Mouse (Mus musculus) neural tube, embryonic 14.5 days (tissue): ENCODE results near the gene Ssbp4. TPM values are rescaled to one million over a fixed set of nuclear protein-coding genes. Genes with fewer than 3 reads are reported as not detected.
"Not testable (repeated sequence)": the region's sequence is repeated elsewhere in the genome, so short reads cannot be mapped to it uniquely, and the experiment has no call there.

ENCODE experiments used
- ATAC-seq: fragments of 200-750 bp; cut with Nextera tagmentation; 2 replicates; pipeline ENCODE4 v1.8.0; 2017; ENCODE audit warnings: low read depth, mild to moderate bottlenecking, moderate TSS enrichment, moderate library complexity
- H3K27ac ChIP-seq: fragments of 300-500 bp; sonication (generic); 2 replicates; pipeline ENCODE4 v1.5.1; 2014; ENCODE audit warnings: low read depth, mild to moderate bottlenecking, control low read depth, low read length, moderate library complexity, mixed read lengths
- H3K27me3 ChIP-seq: fragments of 300-500 bp; sonication (generic); 2 replicates; pipeline ENCODE4 v1.6.1; 2014; ENCODE audit warnings: low read length; ENCODE audit not compliant: control insufficient read depth, insufficient read depth
- H3K36me3 ChIP-seq: fragments of 300-500 bp; sonication (generic); 2 replicates; pipeline ENCODE4 v1.6.1; 2014; ENCODE audit warnings: low read length, mixed read lengths; ENCODE audit not compliant: control insufficient read depth, insufficient read depth
- H3K4me1 ChIP-seq: fragments of 300-500 bp; sonication (generic); 2 replicates; pipeline ENCODE4 v1.6.1; 2014; ENCODE audit warnings: low read length; ENCODE audit not compliant: control insufficient read depth, insufficient read depth
- H3K4me2 ChIP-seq: fragments of 300-500 bp; sonication (generic); 2 replicates; pipeline ENCODE4 v1.6.1; 2014; ENCODE audit warnings: mild to moderate bottlenecking, low read depth, low read length, control low read depth
- H3K4me3 ChIP-seq: fragments of 300-500 bp; sonication (generic); 2 replicates; pipeline ENCODE4 v1.5.1; 2014; ENCODE audit warnings: low read depth, low read length, control low read depth, mixed read lengths
- H3K9ac ChIP-seq: fragments of 300-500 bp; sonication (generic); replicated peaks from 2 replicates; pipeline ENCODE4 v1.6.1; 2014; ENCODE audit warnings: low read depth, mild to moderate bottlenecking, control low read depth, low read length, mixed read lengths
- H3K9me3 ChIP-seq: fragments of 300-500 bp; sonication (generic); 2 replicates; pipeline ENCODE4 v1.6.1; 2016; ENCODE audit warnings: low read length; ENCODE audit not compliant: control insufficient read depth
- WGBS: fragments of 180-500 bp; shearing (Covaris S2); extraction: QIAGEN DNeasy Blood & Tissue Kit; methylation state at CpG from one replicate; pipeline ENCODE4 v1.1.7; 2014; 5-methylcytosine and 5-hydroxymethylcytosine counted together
- polyA plus RNA-seq: library from polyadenylated mRNA; unstranded; fragments of >200 nt; fragmentation: Nextera tagmentation; extraction: Ambion mirVana; gene quantifications from 2 replicates; pipeline ENCODE4 v1.2.1, GENCODE M21; 2014

Ssbp4 gene
- polyA plus RNA-seq, 1 experiment from 2014 or later, result 240 TPM

DNA sequence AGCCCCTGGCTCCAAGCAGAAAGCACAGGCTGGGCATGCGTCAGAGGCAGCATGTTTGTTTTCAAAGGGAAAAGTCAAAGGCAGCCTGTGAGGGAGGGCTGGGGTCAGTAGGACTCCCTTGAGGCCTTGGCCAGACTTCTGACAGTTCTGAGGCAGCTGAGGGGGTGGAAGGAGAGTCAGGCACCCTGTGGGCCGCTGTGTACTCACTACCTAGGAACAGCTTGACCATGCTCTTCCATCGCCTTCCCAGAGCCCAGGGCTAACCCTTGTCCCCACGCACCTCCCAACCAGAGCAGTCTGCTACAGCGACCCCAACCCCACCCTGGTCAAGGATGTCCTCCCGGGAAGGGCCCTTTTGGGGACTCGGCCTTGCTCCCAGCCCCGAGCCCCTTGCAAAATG lies 15.5 kb downstream of the Ssbp4 start:
- Histone ChIP-seq H3K4me1 (peaks cover 26% of the 10 kb centered on the region), H3K27ac (peak overlapping the region; percentile 35), H3K4me2 (peak overlapping the region; percentile 97; the same call in 1 of the 2 replicates), H3K4me3 (no peak overlapping the region), H3K27me3 (no peaks in the 10 kb centered on the region), H3K36me3 (peaks cover 13% of the 10 kb centered on the region), H3K9ac (no peak overlapping the region), H3K9me3 (no peaks in the 10 kb centered on the region)
- ATAC-seq, result no peak
- WGBS, result 52% methylated on average over 8 of the region's 8 CpGs

DNA sequence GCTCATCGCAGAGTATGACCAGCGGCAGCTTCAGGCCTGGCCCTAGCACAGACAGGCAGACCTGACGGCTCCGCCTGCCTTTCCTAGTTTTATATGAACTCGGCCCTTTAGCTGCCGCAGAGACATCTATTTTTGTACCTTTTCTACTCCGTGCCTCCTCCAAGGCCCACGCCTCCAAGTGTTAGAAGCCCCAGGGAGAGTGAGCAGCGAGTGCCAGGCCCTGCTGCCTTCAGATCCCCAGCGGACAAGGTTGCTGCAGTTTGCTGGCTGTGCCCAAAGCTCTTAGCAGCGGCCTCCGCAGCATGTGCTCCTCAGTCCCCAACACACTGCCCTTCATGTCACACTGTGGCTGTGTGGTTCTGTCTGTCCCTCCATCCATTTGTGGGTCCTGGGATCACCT lies 17.1 kb downstream of the Ssbp4 start:
- H3K4me2 ChIP-seq, result no peak overlapping the region
- no peak overlapping the region for H3K9ac ChIP-seq
- peaks cover 13% of the 10 kb centered on the region for H3K36me3 ChIP-seq
- no peak for ATAC-seq
- WGBS, result 92% methylated on average over 12 of the region's 12 CpGs
- no peak overlapping the region for H3K4me3 ChIP-seq
- H3K27me3 ChIP-seq, result no peaks in the 10 kb centered on the region
- no peak overlapping the region for H3K27ac ChIP-seq
- H3K4me1 ChIP-seq, result peaks cover 13% of the 10 kb centered on the region; the same call in 1 of the 2 replicates
- H3K9me3 ChIP-seq, result no peaks in the 10 kb centered on the region

DNA sequence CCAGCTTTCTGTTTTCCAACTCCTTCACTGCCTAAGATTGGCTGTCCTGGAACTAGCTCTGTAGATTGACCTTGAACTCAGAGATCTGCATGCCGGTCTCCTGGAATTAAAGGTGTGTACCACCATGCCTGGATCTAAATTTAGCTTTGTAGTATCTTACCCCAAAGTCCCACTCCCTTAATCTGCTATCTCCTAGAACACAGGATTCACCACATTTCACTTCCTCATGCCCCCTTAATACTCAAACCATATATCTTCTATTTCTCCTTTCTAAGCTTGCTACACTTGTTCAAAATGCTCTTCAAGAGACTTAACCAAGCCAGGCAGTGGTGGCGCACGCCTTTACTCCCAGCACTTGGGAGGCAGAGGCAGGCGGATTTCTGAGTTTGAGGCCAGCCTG lies 20.7 kb downstream of the Ssbp4 start:
- not testable (repeated sequence) for H3K4me2 ChIP-seq, H3K9ac ChIP-seq, H3K27ac ChIP-seq, H3K4me3 ChIP-seq, ATAC-seq, H3K9me3 ChIP-seq, H3K4me1 ChIP-seq, H3K27me3 ChIP-seq
- 96% methylated on average over 4 of the region's 4 CpGs for WGBS
- H3K36me3 ChIP-seq, result peaks cover 37% of the 10 kb centered on the region

DNA sequence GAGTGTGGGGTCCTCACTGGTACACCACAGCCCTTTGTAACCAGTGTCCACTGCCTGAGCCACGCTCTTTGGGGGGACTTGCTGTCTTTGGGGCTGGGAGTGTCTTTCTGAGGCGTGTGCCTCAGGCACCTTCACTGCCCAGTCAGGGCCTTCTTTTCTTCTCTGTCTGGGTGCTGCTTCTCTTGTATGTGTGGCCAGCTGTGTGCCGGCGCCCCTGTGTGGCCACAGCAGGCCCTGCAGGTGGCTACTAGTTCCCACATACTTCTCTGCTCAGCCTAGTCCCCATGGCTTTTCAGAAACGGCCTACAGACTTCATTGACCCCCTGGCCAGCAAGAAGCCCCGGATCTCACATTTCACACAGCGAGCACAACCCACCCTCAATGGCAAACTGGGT lies 23.4 kb downstream of the Ssbp4 start:
- no peak overlapping the region for H3K27ac ChIP-seq
- 44% methylated on average over 7 of the region's 7 CpGs for WGBS

DNA sequence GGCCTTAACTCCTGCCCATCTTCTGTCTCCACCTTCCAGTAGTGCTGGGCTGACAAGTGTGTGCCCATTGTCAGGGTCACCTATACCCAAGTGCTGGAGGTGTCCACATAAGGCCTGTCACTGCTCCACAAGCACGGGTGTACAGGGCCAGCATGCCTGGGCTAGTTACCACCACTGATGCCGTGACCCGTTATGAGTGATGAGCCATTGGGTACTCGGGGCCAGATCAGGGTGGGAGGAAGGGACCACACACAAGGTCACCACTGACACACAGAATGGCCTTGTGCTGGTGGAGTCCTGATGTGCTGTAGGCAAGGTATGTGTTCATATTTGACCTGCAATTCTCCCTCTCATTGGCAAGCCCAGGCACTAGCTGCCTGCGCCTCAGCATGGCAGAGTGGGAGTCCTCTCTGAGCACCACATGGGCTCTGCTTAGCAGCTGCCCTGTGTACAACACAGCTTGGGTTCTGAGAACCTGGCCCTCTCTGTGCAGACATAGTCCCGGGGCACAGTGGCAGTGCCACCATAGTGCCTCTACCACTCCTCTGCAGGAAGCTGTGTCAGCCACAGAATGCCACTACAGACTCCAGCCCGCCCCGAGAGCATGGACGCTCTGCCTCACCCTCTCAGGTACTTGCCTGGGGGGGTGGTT lies 23.9 kb downstream of the Ssbp4 start:
- ATAC-seq, result peak; percentile 16; the same call in 1 of the 2 replicates

More for the DNA sequence above, 23.4 kb downstream of the Ssbp4 start:
- ATAC-seq, result peak; percentile 75; the same call in 1 of the 2 replicates
- Histone ChIP-seq H3K27me3 (no peaks in the 10 kb centered on the region), H3K4me3 (no peak overlapping the region), H3K9ac (no peak overlapping the region), H3K4me2 (no peak overlapping the region), H3K4me1 (no peaks in the 10 kb centered on the region), H3K9me3 (no peaks in the 10 kb centered on the region), H3K36me3 (peaks cover 52% of the 10 kb centered on the region)

DNA sequence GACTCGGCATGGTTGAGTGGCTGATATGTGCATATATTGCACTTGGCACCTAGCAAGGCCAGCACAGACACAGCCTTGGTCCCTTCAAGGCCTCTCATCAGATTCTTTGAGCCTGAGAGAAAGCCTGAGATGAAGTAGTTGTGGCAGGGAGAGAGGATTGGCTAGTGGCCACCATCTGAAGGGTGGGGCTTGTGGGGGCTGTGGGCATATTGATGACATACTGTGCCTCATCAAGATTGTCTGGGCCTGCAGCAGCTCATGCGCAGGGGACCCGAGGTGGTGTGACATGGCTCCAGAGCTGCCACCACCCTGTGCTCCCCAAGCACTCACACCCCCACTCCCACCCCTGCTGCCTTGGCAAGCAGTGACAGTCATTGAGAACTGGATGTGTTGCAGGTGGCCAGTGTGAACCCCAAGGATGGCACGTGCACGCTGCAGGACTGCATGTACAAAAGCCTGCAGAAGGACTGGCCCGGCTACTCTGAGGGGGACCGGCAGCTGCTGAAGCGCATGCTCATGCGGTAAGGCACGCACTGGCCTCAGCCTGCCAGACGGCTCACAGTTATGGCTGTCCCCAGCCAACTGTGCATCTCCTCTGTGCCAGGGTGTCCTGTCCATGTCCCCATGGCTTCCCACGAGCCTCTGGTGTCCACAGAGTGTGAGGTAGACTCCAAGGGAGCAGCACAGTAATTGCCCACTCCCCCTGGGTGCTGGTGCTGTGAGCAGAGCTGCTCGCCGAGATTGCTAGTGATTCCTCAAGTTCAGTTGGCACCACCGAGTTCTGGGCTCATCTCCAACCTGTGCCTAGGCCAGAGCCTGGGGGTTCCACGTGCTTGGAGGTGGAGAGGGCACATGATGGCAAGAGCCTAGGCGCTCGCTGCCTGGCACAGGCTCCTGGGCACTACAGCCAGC lies 24.9 kb downstream of the Ssbp4 start:
- Histone ChIP-seq H3K4me3 (no peak overlapping the region), H3K27me3 (no peaks in the 10 kb centered on the region), H3K9ac (no peak overlapping the region), H3K4me2 (no peak overlapping the region), H3K4me1 (no peaks in the 10 kb centered on the region), H3K9me3 (no peaks in the 10 kb centered on the region), H3K36me3 (peaks cover 55% of the 10 kb centered on the region), H3K27ac (no peak overlapping the region)
- no peak for ATAC-seq
- 91% methylated on average over 18 of the region's 18 CpGs for WGBS

More for the DNA sequence above, 23.9 kb downstream of the Ssbp4 start:
- Histone ChIP-seq H3K9ac (no peak overlapping the region), H3K9me3 (no peaks in the 10 kb centered on the region), H3K4me2 (no peak overlapping the region), H3K4me1 (no peaks in the 10 kb centered on the region), H3K27me3 (no peaks in the 10 kb centered on the region), H3K27ac (no peak overlapping the region), H3K4me3 (no peak overlapping the region), H3K36me3 (peaks cover 53% of the 10 kb centered on the region)
- 95% methylated on average over 9 of the region's 9 CpGs for WGBS

DNA sequence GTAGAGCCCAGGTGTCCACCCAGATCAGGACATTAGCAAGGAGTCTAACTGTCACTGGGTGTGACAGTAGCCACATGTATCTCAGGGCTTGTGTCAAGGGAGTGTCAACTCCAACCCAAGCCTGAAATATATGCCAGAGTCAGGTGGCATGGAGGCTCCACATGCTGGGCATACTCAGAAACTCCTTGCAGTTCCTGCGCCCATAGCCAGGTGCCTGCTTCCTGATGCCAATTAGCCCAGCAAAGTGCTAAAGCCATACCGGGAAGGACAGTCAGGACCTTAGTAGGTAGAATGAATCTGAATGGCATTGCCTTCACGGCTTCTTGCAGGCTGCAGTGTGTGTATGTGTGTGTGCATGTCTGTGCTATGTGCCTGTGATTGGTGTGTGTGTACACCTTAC lies 31.5 kb downstream of the Ssbp4 start:
- Histone ChIP-seq H3K36me3 (peaks cover 33% of the 10 kb centered on the region), H3K27ac (no peak overlapping the region), H3K9ac (no peak overlapping the region), H3K4me3 (no peak overlapping the region), H3K4me1 (no peaks in the 10 kb centered on the region), H3K9me3 (no peaks in the 10 kb centered on the region), H3K27me3 (no peaks in the 10 kb centered on the region), H3K4me2 (no peak overlapping the region)
- 89% methylated on average over 3 of the region's 3 CpGs for WGBS
- ATAC-seq, result no peak

DNA sequence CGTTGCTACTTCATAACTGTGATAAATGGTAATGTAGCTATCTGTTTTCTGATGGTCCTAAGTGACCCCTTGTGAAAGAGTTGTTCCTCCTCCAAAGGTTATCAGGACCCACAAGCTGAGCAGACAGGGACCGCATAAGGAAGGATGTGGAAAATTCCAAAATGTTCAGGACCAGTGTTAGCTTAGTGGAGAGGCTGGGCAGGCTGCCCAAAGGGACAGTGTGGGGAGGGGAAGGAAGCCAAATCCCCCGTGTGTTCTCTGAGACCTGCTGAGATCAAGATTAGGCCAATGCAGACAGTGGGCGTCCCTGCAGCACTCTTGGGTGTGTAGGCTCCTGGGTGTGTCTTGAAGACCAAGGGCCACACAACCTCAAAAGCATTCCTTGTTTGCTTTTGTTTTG lies 33.8 kb downstream of the Ssbp4 start:
- Histone ChIP-seq H3K27ac (no peak overlapping the region), H3K27me3 (no peaks in the 10 kb centered on the region), H3K4me3 (no peak overlapping the region), H3K9ac (no peak overlapping the region), H3K4me1 (no peaks in the 10 kb centered on the region; the same call in 1 of the 2 replicates), H3K36me3 (peaks cover 12% of the 10 kb centered on the region), H3K4me2 (no peak overlapping the region), H3K9me3 (no peaks in the 10 kb centered on the region)
- no peak for ATAC-seq
- 84% methylated on average over 4 of the region's 4 CpGs for WGBS

DNA sequence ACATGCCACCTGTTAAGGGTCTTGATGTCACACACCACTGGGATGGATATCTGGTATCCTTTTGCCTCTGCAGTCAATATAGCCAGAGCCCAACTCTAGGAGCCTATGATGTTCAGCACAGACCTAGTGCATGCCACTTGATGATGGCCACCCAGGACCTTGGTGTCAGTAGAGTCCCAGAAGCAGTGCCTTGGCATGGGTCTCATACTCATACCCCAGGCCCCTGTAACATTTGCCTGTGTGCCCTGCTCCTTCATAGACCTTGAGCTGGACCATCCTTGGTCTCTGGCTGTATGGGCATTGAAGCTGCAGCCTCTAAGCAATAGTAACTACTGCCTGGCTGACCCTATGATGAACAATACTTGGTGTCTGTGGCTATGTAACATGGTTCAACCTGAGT lies 34.4 kb downstream of the Ssbp4 start:
- Histone ChIP-seq H3K4me3 (no peak overlapping the region), H3K9ac (no peak overlapping the region), H3K27me3 (no peaks in the 10 kb centered on the region), H3K4me2 (no peak overlapping the region), H3K27ac (no peak overlapping the region), H3K36me3 (peaks cover 10% of the 10 kb centered on the region; the same call in 1 of the 2 replicates), H3K4me1 (no peaks in the 10 kb centered on the region; the same call in 1 of the 2 replicates), H3K9me3 (no peaks in the 10 kb centered on the region)
- no peak for ATAC-seq
